Mouse (Mus musculus) MEL (cell line): ENCODE measurements around the gene Fkbp2. TPM values are rescaled to one million over a fixed set of nuclear protein-coding genes. Genes with fewer than 3 reads are reported as not detected.

Experiments
- DNase-seq: peaks from one replicate; pipeline ENCODE4 v3.0.0; 2011; ENCODE audit warnings: low read depth, low spot score
- H3K27ac ChIP-seq: 2 replicates; pipeline ENCODE4 v1.5.1; 2012; ENCODE audit warnings: low read depth, mild to moderate bottlenecking, control low read depth, low read length, moderate library complexity; ENCODE audit not compliant: control insufficient read depth
- H3K27me3 ChIP-seq, 2 experiments: fragments of 150-350 bp in 1 of 2; sonication (generic) in 1 of 2; 2 replicates each; pipeline ENCODE4 v1.6.1; 2012; ENCODE audit warnings: low read length in 2 of 2, mild to moderate bottlenecking in 2 of 2, improper control_type of control experiment in 1 of 2, moderate library complexity in 1 of 2; ENCODE audit not compliant: insufficient read depth in 2 of 2, control insufficient read depth in 1 of 2
- H3K36me3 ChIP-seq, 2 experiments: 2 replicates each; pipeline ENCODE4 v1.6.1; 2012 to 2014; ENCODE audit warnings: low read length in 2 of 2, improper control_type of control experiment in 1 of 2, inconsistent platforms in 1 of 2, mild to moderate bottlenecking in 1 of 2; ENCODE audit not compliant: insufficient read depth in 2 of 2, control insufficient read depth in 1 of 2
- H3K4me1 ChIP-seq, 2 experiments: fragments of 150-350 bp in 1 of 2; sonication (generic) in 1 of 2; 2 replicates each; pipeline ENCODE4 v1.6.1; 2012; ENCODE audit warnings: low read length in 2 of 2, improper control_type of control experiment in 1 of 2, mild to moderate bottlenecking in 1 of 2; ENCODE audit not compliant: insufficient read depth in 2 of 2, control insufficient read depth in 1 of 2
- H3K4me3 ChIP-seq, 2 experiments: fragments of 150-350 bp in 1 of 2; sonication (generic) in 1 of 2; 2 replicates each; pipeline ENCODE4 v1.5.1; 2012; ENCODE audit warnings: low read depth in 2 of 2, low read length in 2 of 2, mild to moderate bottlenecking in 2 of 2, moderate library complexity in 2 of 2, control low read depth in 1 of 2, improper control_type of control experiment in 1 of 2; ENCODE audit not compliant: control insufficient read depth in 1 of 2, insufficient read depth in 1 of 2
- H3K79me2 ChIP-seq: 2 replicates; pipeline ENCODE4 v1.6.1; 2012; ENCODE audit warnings: mild to moderate bottlenecking, low read length, moderate library complexity; ENCODE audit not compliant: control insufficient read depth, poor library complexity, insufficient read depth
- H3K9ac ChIP-seq: 2 replicates; pipeline ENCODE4 v1.6.1; 2012; ENCODE audit warnings: low read depth, mild to moderate bottlenecking, control low read depth, low read length, moderate library complexity; ENCODE audit not compliant: control insufficient read depth, poor library complexity, severe bottlenecking
- H3K9me3 ChIP-seq: fragments of 150-350 bp; sonication (generic); replicated peaks from 2 replicates; pipeline ENCODE4 v1.6.1; 2012; ENCODE audit warnings: mild to moderate bottlenecking, low read length, improper control_type of control experiment, moderate library complexity; ENCODE audit not compliant: insufficient read depth
- BHLHE40 ChIP-seq: IDR thresholded peaks from 2 replicates; pipeline ENCODE4 v1.6.1; 2012; ENCODE audit warnings: low read depth, mild to moderate bottlenecking, inconsistent platforms, low read length, improper control_type of control experiment, borderline replicate concordance
- CHD1 ChIP-seq: IDR thresholded peaks from 2 replicates; pipeline ENCODE4 v1.6.1; 2012; ENCODE audit warnings: low read depth, mild to moderate bottlenecking, inconsistent platforms, low read length, improper control_type of control experiment
- CHD2 ChIP-seq: IDR thresholded peaks from 2 replicates; pipeline ENCODE4 v1.6.1; 2011; ENCODE audit warnings: low read length, improper control_type of control experiment
- E2F4 ChIP-seq: IDR thresholded peaks from 2 replicates; pipeline ENCODE4 v1.6.1; 2011; ENCODE audit warnings: low read depth, low read length, improper control_type of control experiment, borderline replicate concordance
- ELF1 ChIP-seq: IDR thresholded peaks from 2 replicates; pipeline ENCODE4 v1.6.1; 2014; ENCODE audit warnings: low read depth, mild to moderate bottlenecking, inconsistent platforms, low read length, improper control_type of control experiment, moderate library complexity
- EP300 ChIP-seq, 2 experiments: IDR thresholded peaks; 2 replicates each; pipeline ENCODE4 v1.6.1; 2011; ENCODE audit warnings: improper control_type of control experiment in 2 of 2, low read length in 2 of 2, low read depth in 1 of 2, mild to moderate bottlenecking in 1 of 2
- ETS1 ChIP-seq: IDR thresholded peaks from 2 replicates; pipeline ENCODE4 v1.6.1; 2012; ENCODE audit warnings: low read depth, mild to moderate bottlenecking, inconsistent platforms, low read length, improper control_type of control experiment, moderate library complexity
- GABPA ChIP-seq: IDR thresholded peaks from 2 replicates; pipeline ENCODE4 v1.6.1; 2012; ENCODE audit warnings: low read depth, mild to moderate bottlenecking, inconsistent platforms, low read length, improper control_type of control experiment, moderate library complexity
- GATA1 ChIP-seq: IDR thresholded peaks from 2 replicates; pipeline ENCODE4 v1.6.1; 2011; ENCODE audit warnings: low read depth, low read length, improper control_type of control experiment
- HCFC1 ChIP-seq: IDR thresholded peaks from 2 replicates; pipeline ENCODE4 v1.6.1; 2012; ENCODE audit warnings: low read depth, mild to moderate bottlenecking, inconsistent platforms, low read length, improper control_type of control experiment, moderate library complexity
- JUND ChIP-seq: IDR thresholded peaks from 2 replicates; pipeline ENCODE4 v1.6.1; 2011; ENCODE audit warnings: low read depth, mild to moderate bottlenecking, improper control_type of control experiment, low read length
- KAT2A ChIP-seq: conservative IDR thresholded peaks from 2 replicates; pipeline ENCODE4 v1.6.1; 2012; ENCODE audit warnings: low read depth, low read length, improper control_type of control experiment, inconsistent platforms
- MAFK ChIP-seq: IDR thresholded peaks from 2 replicates; pipeline ENCODE4 v1.6.1; 2011; ENCODE audit warnings: low read depth, mild to moderate bottlenecking, low read length, improper control_type of control experiment, borderline replicate concordance
- MAX ChIP-seq: IDR thresholded peaks from 2 replicates; pipeline ENCODE4 v1.6.1; 2011; ENCODE audit warnings: low read length, improper control_type of control experiment
- MAZ ChIP-seq: IDR thresholded peaks from 2 replicates; pipeline ENCODE4 v1.6.1; 2012; ENCODE audit warnings: low read depth, mild to moderate bottlenecking, inconsistent platforms, low read length, improper control_type of control experiment
- MEF2A ChIP-seq: IDR thresholded peaks from 2 replicates; pipeline ENCODE4 v1.6.1; 2014; ENCODE audit warnings: low read depth, mild to moderate bottlenecking, inconsistent platforms, low read length, improper control_type of control experiment; ENCODE audit not compliant: poor library complexity, insufficient replicate concordance, severe bottlenecking; ENCODE audit errors: extremely low read depth
- MXI1 ChIP-seq: IDR thresholded peaks from 2 replicates; pipeline ENCODE4 v1.6.1; 2011; ENCODE audit warnings: mild to moderate bottlenecking, low read depth, low read length, improper control_type of control experiment
- MYB ChIP-seq: IDR thresholded peaks from 2 replicates; pipeline ENCODE4 v1.6.1; 2011; ENCODE audit warnings: mild to moderate bottlenecking, low read depth, low read length, improper control_type of control experiment
- MYC ChIP-seq: IDR thresholded peaks from 2 replicates; pipeline ENCODE4 v1.6.1; 2011; ENCODE audit warnings: low read depth, mild to moderate bottlenecking, low read length, improper control_type of control experiment, moderate library complexity
- NELFE ChIP-seq: IDR thresholded peaks from 2 replicates; pipeline ENCODE4 v1.6.1; 2011; ENCODE audit warnings: low read depth, low read length, improper control_type of control experiment
- NRF1 ChIP-seq: IDR thresholded peaks from 2 replicates; pipeline ENCODE4 v1.6.1; 2014; ENCODE audit warnings: low read depth, mild to moderate bottlenecking, inconsistent platforms, low read length, improper control_type of control experiment, moderate library complexity; ENCODE audit not compliant: poor library complexity, insufficient read depth, severe bottlenecking
- POLR2A ChIP-seq, 2 experiments: IDR thresholded peaks; 2 replicates each; pipeline ENCODE4 v1.6.1; 2011 to 2012; ENCODE audit warnings: low read length in 2 of 2, mild to moderate bottlenecking in 2 of 2, control low read depth in 1 of 2, improper control_type of control experiment in 1 of 2, low read depth in 1 of 2, moderate library complexity in 1 of 2; ENCODE audit not compliant: control insufficient read depth in 1 of 2, insufficient read depth in 1 of 2, poor library complexity in 1 of 2
- POLR2AphosphoS2 ChIP-seq: IDR thresholded peaks from 2 replicates; pipeline ENCODE4 v1.6.1; 2011; ENCODE audit warnings: low read length, improper control_type of control experiment
- POLR2AphosphoS5 ChIP-seq: IDR thresholded peaks from 2 replicates; pipeline ENCODE4 v1.6.1; 2012; ENCODE audit warnings: low read depth, borderline replicate concordance, mild to moderate bottlenecking, inconsistent platforms, low read length, moderate library complexity, mixed read lengths
- RAD21 ChIP-seq: IDR thresholded peaks from 2 replicates; pipeline ENCODE4 v1.6.1; 2011; ENCODE audit warnings: mild to moderate bottlenecking, low read depth, low read length, improper control_type of control experiment
- RCOR1 ChIP-seq: IDR thresholded peaks from 2 replicates; pipeline ENCODE4 v1.6.1; 2012; ENCODE audit warnings: low read depth, mild to moderate bottlenecking, inconsistent platforms, low read length, improper control_type of control experiment
- SIN3A ChIP-seq: IDR thresholded peaks from 2 replicates; pipeline ENCODE4 v1.6.1; 2012; ENCODE audit warnings: low read length, improper control_type of control experiment, inconsistent platforms
- SMC3 ChIP-seq: IDR thresholded peaks from 2 replicates; pipeline ENCODE4 v1.6.1; 2011; ENCODE audit warnings: low read depth, low read length, improper control_type of control experiment
- TAL1 ChIP-seq: IDR thresholded peaks from 2 replicates; pipeline ENCODE4 v1.6.1; 2012; ENCODE audit warnings: mild to moderate bottlenecking, inconsistent platforms, low read length, moderate library complexity, mixed read lengths
- TBP ChIP-seq: IDR thresholded peaks from 2 replicates; pipeline ENCODE4 v1.8.0; 2011; ENCODE audit warnings: low read depth, low read length, improper control_type of control experiment
- TCF12 ChIP-seq: IDR thresholded peaks from 2 replicates; pipeline ENCODE4 v1.6.1; 2014; ENCODE audit warnings: low read depth, mild to moderate bottlenecking, inconsistent platforms, low read length, improper control_type of control experiment, moderate library complexity
- UBTF ChIP-seq: IDR thresholded peaks from 2 replicates; pipeline ENCODE4 v1.6.1; 2012; ENCODE audit warnings: low read depth, mild to moderate bottlenecking, inconsistent platforms, low read length, improper control_type of control experiment, moderate library complexity, borderline replicate concordance; ENCODE audit not compliant: insufficient read depth
- USF1 ChIP-seq: IDR thresholded peaks from 2 replicates; pipeline ENCODE4 v1.6.1; 2014; ENCODE audit warnings: low read depth, mild to moderate bottlenecking, inconsistent platforms, low read length, improper control_type of control experiment, moderate library complexity
- USF2 ChIP-seq, 2 experiments: IDR thresholded peaks; 2 replicates each; pipeline ENCODE4 v1.6.1; 2011 to 2012; ENCODE audit warnings: improper control_type of control experiment in 2 of 2, low read length in 2 of 2, borderline replicate concordance in 1 of 2, inconsistent platforms in 1 of 2, low read depth in 1 of 2, mild to moderate bottlenecking in 1 of 2; ENCODE audit not compliant: insufficient read depth in 1 of 2
- ZKSCAN1 ChIP-seq: IDR thresholded peaks from 2 replicates; pipeline ENCODE4 v1.6.1; 2012; ENCODE audit warnings: low read depth, mild to moderate bottlenecking, inconsistent platforms, low read length, improper control_type of control experiment, moderate library complexity
- ZMIZ1 ChIP-seq: IDR thresholded peaks from 2 replicates; pipeline ENCODE4 v1.6.1; 2012; ENCODE audit warnings: low read depth, mild to moderate bottlenecking, inconsistent platforms, low read length, improper control_type of control experiment, moderate library complexity
- ZNF384 ChIP-seq: IDR thresholded peaks from 2 replicates; pipeline ENCODE4 v1.6.1; 2012; ENCODE audit warnings: low read depth, mild to moderate bottlenecking, inconsistent platforms, low read length, improper control_type of control experiment
- polyA plus RNA-seq, 2 experiments: library from polyadenylated mRNA; stranded (reverse) in 1 of 2; unstranded in 1 of 2; fragments of >175 nt in 1 of 2; fragments of >200 nt in 1 of 2; gene quantifications; 2 replicates each; pipeline versions ENCODE4 v1.2.1 to v1.2.4; 2012; ENCODE audit warnings: low replicate concordance in 2 of 2, low read depth in 1 of 2; ENCODE audit not compliant: insufficient read length in 2 of 2, insufficient read depth in 1 of 2, missing spikeins in 1 of 2
- total RNA-seq: library from RNA; depleted of rRNA; stranded (reverse); fragments of 300-350 nt; gene quantifications from 2 replicates; pipeline ENCODE4 v1.2.3, GENCODE M21; 2012

Fkbp2 gene
- total and polyA plus RNA-seq, 3 experiments, result 53.9 to 167 TPM; not detected in 1

- H3K4me1 ChIP-seq, result peaks cover 0 to 10% of the 10 kb centered on the region in 2 experiments; a peak in 2 of 4 replicates
- H3K27ac ChIP-seq, result peak within 1 kb of the TSS; percentile 75
- peak within 1 kb of the TSS; percentile 92 for H3K9ac ChIP-seq
- peak; percentile 96 for DNase-seq
- peaks cover 0 to 2% of the 10 kb centered on the region in 2 experiments; a peak in 1 of 4 replicates for H3K36me3 ChIP-seq
- H3K27me3 ChIP-seq, result no peaks in the 10 kb centered on the region
- H3K4me3 ChIP-seq, result peak within 1 kb of the TSS; percentile 72 to 78
- H3K9me3 ChIP-seq, result no peaks in the 10 kb centered on the region
- H3K79me2 ChIP-seq, result peaks cover 8% of the 10 kb centered on the region; the same call in 1 of the 2 replicates
- TF ChIP-seq EP300 (IDR thresholded peaks at IDR 0.05; ENCODE audit: low read depth in 1 of 2, low read length in 2 of 2) (no peak), GATA1 (no peak), TBP (no peak; the same call in 1 of the 2 replicates), MAZ (no peak; the same call in 1 of the 2 replicates), MAFK (no peak), RCOR1 (no peak), ELF1 (no peak; the same call in 1 of the 2 replicates), ZMIZ1 (peak; percentile 75), MEF2A (no peak), KAT2A (no peak), ZKSCAN1 (no peak), POLR2AphosphoS5 (no peak), USF2 (IDR thresholded peaks at IDR 0.05; ENCODE audit: borderline replicate concordance in 1 of 2, insufficient read depth in 1 of 2, low read depth in 1 of 2, low read length in 2 of 2) (no peak), CHD1 (no peak), GABPA (no peak), NELFE (peak; percentile 77), ZNF384 (no peak), SIN3A (peak; percentile 64), MYC (no peak), TCF12 (peak; percentile 39; the same call in 1 of the 2 replicates), TAL1 (no peak), HCFC1 (peak; percentile 72), MXI1 (0 out of 2 replicates have a peak, but pooled peaks have one; percentile 60), CHD2 (no peak), RAD21 (no peak), E2F4 (no peak), JUND (no peak), NRF1 (peak; percentile 27; the same call in 1 of the 2 replicates), SMC3 (no peak), USF1 (no peak), BHLHE40 (no peak), POLR2A (IDR thresholded peaks at IDR 0.05; ENCODE audit: control insufficient read depth in 1 of 2, insufficient read depth in 1 of 2, low read depth in 1 of 2, low read length in 2 of 2, poor library complexity in 1 of 2) (peak; percentile 36 to 88; a peak in 2 of 4 replicates), ETS1 (0 out of 2 replicates have a peak, but pooled peaks have one; percentile 3), POLR2AphosphoS2 (peak; percentile 90), MYB (no peak), MAX (no peak; the same call in 1 of the 2 replicates), UBTF (no peak)
Observed at GRCm38 (mm10) chr19:6942249-6942691, 38.0 kb downstream of the Fkbp2 start, which contains the start of gene Gpr137. TSS of gene Gpr137 (minus strand) at chr19:6942480.
